In genomic region chr16:97925760-97926159, GRCm38 (mm10) we compare ENCODE assay signal across 28 mouse cellular contexts.
"Had no signal": no experiment of that assay in that cellular context is flagged by ENCODE, and none has a peak within 500 bp of the region (broad histone marks: within the 10 kb centered on the region; RNA-seq: fewer than 3 reads in every experiment).

No protein-coding gene starts in this region.

- DNase-seq: left cerebral cortex, postnatal 4 days; liver; liver, embryonic 13.5 days; liver, postnatal 0 days; lung, adult 18-20 months; lung, adult 2 months; lung, embryonic 14.5 days; lung, postnatal 10 days; lung, postnatal 14 days; lung, postnatal 36 days; lung, postnatal 4 days; midbrain, embryonic 14.5 days had no signal

- H3K27ac ChIP-seq: limb, embryonic 10.5 days; limb, embryonic 12.5 days; limb, embryonic 13.5 days; limb, embryonic 15.5 days; liver, embryonic 12.5 days; liver, embryonic 13.5 days; liver, embryonic 14.5 days; liver, embryonic 15.5 days; lung, embryonic 15.5 days; macrophage; midbrain, embryonic 10.5 days; midbrain, embryonic 12.5 days; midbrain, embryonic 13.5 days; midbrain, embryonic 15.5 days; neural tube, embryonic 12.5 days had no signal

- H3K4me3 ChIP-seq: limb, embryonic 10.5 days; limb, embryonic 12.5 days; limb, embryonic 13.5 days; limb, embryonic 15.5 days; liver, embryonic 12.5 days; liver, embryonic 13.5 days; liver, embryonic 15.5 days; lung, embryonic 15.5 days; megakaryocyte, embryonic 14.5 days; midbrain, embryonic 10.5 days; midbrain, embryonic 12.5 days; midbrain, embryonic 13.5 days; midbrain, embryonic 15.5 days; myocyte; neural tube, embryonic 12.5 days had no signal

- H3K36me3 ChIP-seq: limb, embryonic 10.5 days; limb, embryonic 12.5 days; limb, embryonic 13.5 days; limb, embryonic 15.5 days; liver, embryonic 12.5 days; liver, embryonic 13.5 days; liver, embryonic 15.5 days; lung, embryonic 15.5 days; midbrain, embryonic 10.5 days; midbrain, embryonic 12.5 days; midbrain, embryonic 13.5 days; midbrain, embryonic 15.5 days; neural tube, embryonic 12.5 days had no signal

- H3K9ac ChIP-seq: limb, embryonic 12.5 days; limb, embryonic 13.5 days; limb, embryonic 15.5 days; liver, embryonic 12.5 days; liver, embryonic 13.5 days; liver, embryonic 14.5 days; liver, embryonic 15.5 days; liver, postnatal 0 days; lung, embryonic 14.5 days; lung, embryonic 15.5 days; midbrain, embryonic 12.5 days; midbrain, embryonic 13.5 days; midbrain, embryonic 15.5 days; neural tube, embryonic 12.5 days had no signal

- H3K9me3 ChIP-seq: limb, embryonic 10.5 days; limb, embryonic 12.5 days; limb, embryonic 13.5 days; limb, embryonic 15.5 days; liver, embryonic 12.5 days; liver, embryonic 13.5 days; liver, embryonic 15.5 days; lung, embryonic 15.5 days; megakaryocyte, embryonic 14.5 days; midbrain, embryonic 10.5 days; midbrain, embryonic 12.5 days; midbrain, embryonic 13.5 days; midbrain, embryonic 15.5 days; neural tube, embryonic 12.5 days had no signal

- H3K4me1 ChIP-seq: neural tube, embryonic 12.5 days had no signal

- H3K27me3 ChIP-seq: limb, embryonic 12.5 days; limb, embryonic 13.5 days; limb, embryonic 15.5 days; liver, embryonic 13.5 days; liver, embryonic 15.5 days; lung, embryonic 15.5 days; midbrain, embryonic 12.5 days; midbrain, embryonic 15.5 days; neural tube, embryonic 12.5 days had no signal
